Mouse (Mus musculus): Measurements from ENCODE around the gene Mrgpra9.
"Not testable (repeated sequence)": the region's sequence is repeated elsewhere in the genome, so short reads cannot be mapped to it uniquely, and the experiment has no call there.

The Mrgpra9 gene

GRCm38 (mm10) chr7:47252770-47253169 is at the start of gene Mrgpra9:
TSS of gene Mrgpra9 (minus strand) at chr7:47252848.
- no peak for DNase-seq (ENCODE audit: low spot score)

- DNase-seq (ENCODE audit: low spot score), result not testable (repeated sequence)
Measured at GRCm38 (mm10) chr7:47299612-47300011, 47.0 kb upstream of the Mrgpra9 start.

GRCm38 (mm10) chr7:47271547-47271946 is 18.9 kb upstream of the Mrgpra9 start:
- not testable (repeated sequence) for DNase-seq (ENCODE audit: low spot score)

- no peak for DNase-seq (ENCODE audit: low spot score)
Measured at GRCm38 (mm10) chr7:47244658-47245057, 8.0 kb downstream of the Mrgpra9 start.

GRCm38 (mm10) chr7:47204830-47205229 is 47.8 kb downstream of the Mrgpra9 start, which contains the start of gene Mrgpra6:
TSS of gene Mrgpra6 (minus strand) at chr7:47204920.
- DNase-seq (ENCODE audit: low spot score), result no peak

GRCm38 (mm10) chr7:47195271-47195670 is 57.4 kb downstream of the Mrgpra9 start:
- DNase-seq (ENCODE audit: low spot score), result no peak

Data from lung, postnatal 25 days (tissue).